Mouse (Mus musculus): Measurements from ENCODE around the gene Clcnkb.

GRCm38 (mm10) chr4:141456193-141456938, 40.6 kb upstream of the Clcnkb start:
- no peak for TF ChIP-seq POLR2A (IDR thresholded peaks at IDR 0.05; ENCODE audit: insufficient read depth, low read length)
- TF ChIP-seq CTCF (IDR thresholded peaks at IDR 0.05; ENCODE audit: low read depth, low read length) = no peak
- TF ChIP-seq EP300 (IDR thresholded peaks at IDR 0.05; ENCODE audit: insufficient read depth, low read depth, low read length) = no peak
